Mouse (Mus musculus) ES-Bruce4 (cell line): ENCODE results near the gene Ccnb1ip1.

ENCODE experiments used
- CTCF ChIP-seq: IDR thresholded peaks from one replicate; pipeline ENCODE4 v1.8.1; 2011; ENCODE audit warnings: low read depth, low read length
- EP300 ChIP-seq: IDR thresholded peaks from 2 replicates; pipeline ENCODE4 v1.6.1; 2011; ENCODE audit warnings: low read depth, low read length; ENCODE audit not compliant: insufficient read depth
- POLR2A ChIP-seq: IDR thresholded peaks from one replicate; pipeline ENCODE4 v1.8.1; 2011; ENCODE audit warnings: low read length; ENCODE audit not compliant: insufficient read depth

- TF ChIP-seq CTCF = no peak
- no peak for TF ChIP-seq POLR2A
- TF ChIP-seq EP300 = no peak
Measured at GRCm38 (mm10) chr14:50799502-50800259, 7.9 kb downstream of the Ccnb1ip1 start.
